Mouse (Mus musculus) hindbrain, embryonic 11.5 days (tissue): ENCODE results near the gene Kcnc4. TPM values are rescaled to one million over a fixed set of nuclear protein-coding genes. Genes with fewer than 3 reads are reported as not detected.

ENCODE experiments used
- ATAC-seq: fragments of 200-750 bp; cut with Nextera tagmentation; 2 replicates; pipeline ENCODE4 v1.8.0; 2017; ENCODE audit warnings: mild to moderate bottlenecking, moderate TSS enrichment, moderate library complexity; ENCODE audit not compliant: low FRiP score
- DNase-seq: peaks from one replicate; pipeline ENCODE4 v3.0.0-alpha.2; 2015; ENCODE audit warnings: low spot score
- H3K27ac ChIP-seq: fragments of 300-500 bp; sonication (generic); 2 replicates; pipeline ENCODE4 v1.5.1; 2014; ENCODE audit warnings: mild to moderate bottlenecking, low read depth, low read length
- H3K27me3 ChIP-seq: fragments of 300-500 bp; sonication (generic); 2 replicates; pipeline ENCODE4 v1.6.1; 2014; ENCODE audit warnings: mild to moderate bottlenecking, low read length, moderate library complexity, mixed read lengths; ENCODE audit not compliant: control insufficient read depth, insufficient read depth
- H3K36me3 ChIP-seq: fragments of 300-500 bp; sonication (generic); 2 replicates; pipeline ENCODE4 v1.6.1; 2014; ENCODE audit warnings: mild to moderate bottlenecking, low read length, moderate library complexity, mixed read lengths; ENCODE audit not compliant: control insufficient read depth, insufficient read depth
- H3K4me1 ChIP-seq: fragments of 300-500 bp; sonication (generic); replicated peaks from 2 replicates; pipeline ENCODE4 v1.6.1; 2014; ENCODE audit warnings: low read length, mixed read lengths; ENCODE audit not compliant: control insufficient read depth, insufficient read depth
- H3K4me2 ChIP-seq: fragments of 300-500 bp; sonication (generic); replicated peaks from 2 replicates; pipeline ENCODE4 v1.6.1; 2014; ENCODE audit warnings: mild to moderate bottlenecking, low read depth, low read length
- H3K4me3 ChIP-seq: fragments of 300-500 bp; sonication (generic); 2 replicates; pipeline ENCODE4 v1.5.1; 2014; ENCODE audit warnings: low read depth, low read length
- H3K9ac ChIP-seq: fragments of 300-500 bp; sonication (generic); 2 replicates; pipeline ENCODE4 v1.6.1; 2014; ENCODE audit warnings: low read depth, low read length
- H3K9me3 ChIP-seq: fragments of 300-500 bp; sonication (generic); 2 replicates; pipeline ENCODE4 v1.6.1; 2016; ENCODE audit warnings: low read length; ENCODE audit not compliant: control insufficient read depth
- WGBS: fragments of 180-500 bp; shearing (Covaris S2); extraction: QIAGEN DNeasy Blood & Tissue Kit; methylation state at CpG from one replicate; pipeline ENCODE4 v1.1.7; 2014; 5-methylcytosine and 5-hydroxymethylcytosine counted together
- polyA plus RNA-seq: library from polyadenylated mRNA; unstranded; fragments of >200 nt; fragmentation: Nextera tagmentation; extraction: Ambion mirVana; gene quantifications from 2 replicates; pipeline ENCODE4 v1.2.1, GENCODE M21; 2014

Kcnc4 gene
- polyA plus RNA-seq = 0.22 and 0.25 TPM in 2 replicates

- WGBS = under 1% methylated on average over 55 of the region's 68 CpGs
- peaks cover 15% of the 10 kb centered on the region for H3K4me1 ChIP-seq
- H3K9me3 ChIP-seq = no peaks in the 10 kb centered on the region
- H3K36me3 ChIP-seq = no peaks in the 10 kb centered on the region
- peaks cover 66% of the 10 kb centered on the region for H3K27me3 ChIP-seq
- DNase-seq (peak; percentile 67), ATAC-seq (peak; percentile 50)
- peak within 1 kb of the TSS; percentile 99 for H3K4me2 ChIP-seq
- H3K9ac ChIP-seq = peak within 1 kb of the TSS; percentile 40
- peak within 1 kb of the TSS; percentile 51 for H3K4me3 ChIP-seq
- no peak within 1 kb of the TSS for H3K27ac ChIP-seq
Measured at GRCm38 (mm10) chr3:107459196-107459772, at the start of gene Kcnc4. Gene Kcnc4 (minus strand): TSS chr3:107459552.

- Histone ChIP-seq H3K27ac (no peak overlapping the region), H3K27me3 (no peaks in the 10 kb centered on the region), H3K4me2 (no peak overlapping the region), H3K9ac (no peak overlapping the region), H3K4me3 (no peak overlapping the region), H3K9me3 (no peaks in the 10 kb centered on the region), H3K4me1 (0 out of 2 replicates have a peak, but pooled peaks cover 2% of the 10 kb centered on the region), H3K36me3 (no peaks in the 10 kb centered on the region)
- WGBS = 77% methylated on average over 8 of the region's 8 CpGs
- ATAC-seq = no peak
- no peak for DNase-seq
Measured at GRCm38 (mm10) chr3:107508696-107509095, 49.3 kb upstream of the Kcnc4 start.

- H3K9me3 ChIP-seq = no peaks in the 10 kb centered on the region
- WGBS = 70% methylated on average over 9 of the region's 9 CpGs
- no peak overlapping the region for H3K4me3 ChIP-seq
- no peak overlapping the region for H3K27ac ChIP-seq
- ATAC-seq (no peak), DNase-seq (no peak)
- H3K4me1 ChIP-seq = 0 out of 2 replicates have a peak, but pooled peaks cover 2% of the 10 kb centered on the region
- no peaks in the 10 kb centered on the region for H3K27me3 ChIP-seq
- no peak overlapping the region for H3K4me2 ChIP-seq
- no peaks in the 10 kb centered on the region for H3K36me3 ChIP-seq
- no peak overlapping the region for H3K9ac ChIP-seq
Measured at GRCm38 (mm10) chr3:107507966-107508365, 48.6 kb upstream of the Kcnc4 start.

GRCm38 (mm10) chr3:107506531-107506930 lies 47.2 kb upstream of the Kcnc4 start:
- Histone ChIP-seq H3K27ac (no peak overlapping the region), H3K36me3 (no peaks in the 10 kb centered on the region), H3K27me3 (no peaks in the 10 kb centered on the region), H3K9me3 (no peaks in the 10 kb centered on the region), H3K9ac (no peak overlapping the region), H3K4me3 (no peak overlapping the region), H3K4me1 (0 out of 2 replicates have a peak, but pooled peaks cover 2% of the 10 kb centered on the region), H3K4me2 (no peak overlapping the region)
- ATAC-seq (no peak), DNase-seq (no peak)
- 72% methylated on average over 4 of the region's 4 CpGs for WGBS

GRCm38 (mm10) chr3:107505464-107506367 lies 46.4 kb upstream of the Kcnc4 start:
- H3K36me3 ChIP-seq = no peaks in the 10 kb centered on the region
- no peaks in the 10 kb centered on the region for H3K9me3 ChIP-seq
- H3K4me3 ChIP-seq = no peak overlapping the region
- H3K9ac ChIP-seq = no peak overlapping the region
- H3K4me1 ChIP-seq = 0 out of 2 replicates have a peak, but pooled peaks cover 2% of the 10 kb centered on the region
- H3K4me2 ChIP-seq = no peak overlapping the region
- DNase-seq (no peak), ATAC-seq (peak; percentile 53; the same call in 1 of the 2 replicates)
- WGBS = 26% methylated on average over 4 of the region's 4 CpGs
- no peak overlapping the region for H3K27ac ChIP-seq
- no peaks in the 10 kb centered on the region for H3K27me3 ChIP-seq

- DNase-seq = no peak
Measured at GRCm38 (mm10) chr3:107504542-107504941, 45.2 kb upstream of the Kcnc4 start.

GRCm38 (mm10) chr3:107503716-107504115 lies 44.4 kb upstream of the Kcnc4 start:
- no peak overlapping the region for H3K4me2 ChIP-seq
- no peaks in the 10 kb centered on the region for H3K27me3 ChIP-seq
- WGBS = 80% methylated on average over 2 of the region's 2 CpGs
- H3K9me3 ChIP-seq = no peaks in the 10 kb centered on the region
- no peak overlapping the region for H3K27ac ChIP-seq
- H3K4me1 ChIP-seq = 0 out of 2 replicates have a peak, but pooled peaks cover 2% of the 10 kb centered on the region
- ATAC-seq = no peak
- H3K36me3 ChIP-seq = no peaks in the 10 kb centered on the region
- H3K9ac ChIP-seq = no peak overlapping the region
- no peak overlapping the region for H3K4me3 ChIP-seq
- DNase-seq = no peak

More at GRCm38 (mm10) chr3:107504542-107504941, 45.2 kb upstream of the Kcnc4 start:
- Histone ChIP-seq H3K27me3 (no peaks in the 10 kb centered on the region), H3K36me3 (no peaks in the 10 kb centered on the region), H3K4me3 (no peak overlapping the region), H3K27ac (no peak overlapping the region), H3K9me3 (no peaks in the 10 kb centered on the region), H3K4me2 (no peak overlapping the region), H3K9ac (no peak overlapping the region), H3K4me1 (0 out of 2 replicates have a peak, but pooled peaks cover 2% of the 10 kb centered on the region)
- WGBS = 71% methylated on average over 1 of the region's 1 CpGs
- ATAC-seq = no peak

GRCm38 (mm10) chr3:107501702-107502151 lies 42.4 kb upstream of the Kcnc4 start:
- no peak overlapping the region for H3K4me3 ChIP-seq
- DNase-seq (no peak), ATAC-seq (no peak)
- no peaks in the 10 kb centered on the region for H3K27me3 ChIP-seq
- H3K36me3 ChIP-seq = no peaks in the 10 kb centered on the region
- H3K9me3 ChIP-seq = no peaks in the 10 kb centered on the region
- no peak overlapping the region for H3K9ac ChIP-seq
- 0 out of 2 replicates have a peak, but pooled peaks cover 2% of the 10 kb centered on the region for H3K4me1 ChIP-seq
- no peak overlapping the region for H3K4me2 ChIP-seq
- no peak overlapping the region for H3K27ac ChIP-seq
- 78% methylated on average over 7 of the region's 7 CpGs for WGBS
